Mouse (Mus musculus) MEL (cell line): ENCODE measurements at regions not wholly inside any gene's neighbourhood (a gene's known extent, or its start where the extent isn't known, plus 50 kb on each side); places are given as distances from the start of the nearest gene placed in this dataset.

Experiments
- DNase-seq: peaks from one replicate; pipeline ENCODE4 v3.0.0; 2011; ENCODE audit warnings: low read depth, low spot score
- H3K27ac ChIP-seq: 2 replicates; pipeline ENCODE4 v1.5.1; 2012; ENCODE audit warnings: low read depth, mild to moderate bottlenecking, control low read depth, low read length, moderate library complexity; ENCODE audit not compliant: control insufficient read depth
- H3K27me3 ChIP-seq, 2 experiments: fragments of 150-350 bp in 1 of 2; sonication (generic) in 1 of 2; 2 replicates each; pipeline ENCODE4 v1.6.1; 2012; ENCODE audit warnings: low read length in 2 of 2, mild to moderate bottlenecking in 2 of 2, improper control_type of control experiment in 1 of 2, moderate library complexity in 1 of 2; ENCODE audit not compliant: insufficient read depth in 2 of 2, control insufficient read depth in 1 of 2
- H3K36me3 ChIP-seq, 2 experiments: 2 replicates each; pipeline ENCODE4 v1.6.1; 2012 to 2014; ENCODE audit warnings: low read length in 2 of 2, improper control_type of control experiment in 1 of 2, inconsistent platforms in 1 of 2, mild to moderate bottlenecking in 1 of 2; ENCODE audit not compliant: insufficient read depth in 2 of 2, control insufficient read depth in 1 of 2
- H3K4me1 ChIP-seq, 2 experiments: fragments of 150-350 bp in 1 of 2; sonication (generic) in 1 of 2; 2 replicates each; pipeline ENCODE4 v1.6.1; 2012; ENCODE audit warnings: low read length in 2 of 2, improper control_type of control experiment in 1 of 2, mild to moderate bottlenecking in 1 of 2; ENCODE audit not compliant: insufficient read depth in 2 of 2, control insufficient read depth in 1 of 2
- H3K4me3 ChIP-seq, 2 experiments: fragments of 150-350 bp in 1 of 2; sonication (generic) in 1 of 2; 2 replicates each; pipeline ENCODE4 v1.5.1; 2012; ENCODE audit warnings: low read depth in 2 of 2, low read length in 2 of 2, mild to moderate bottlenecking in 2 of 2, moderate library complexity in 2 of 2, control low read depth in 1 of 2, improper control_type of control experiment in 1 of 2; ENCODE audit not compliant: control insufficient read depth in 1 of 2, insufficient read depth in 1 of 2
- H3K79me2 ChIP-seq: 2 replicates; pipeline ENCODE4 v1.6.1; 2012; ENCODE audit warnings: mild to moderate bottlenecking, low read length, moderate library complexity; ENCODE audit not compliant: control insufficient read depth, poor library complexity, insufficient read depth
- H3K9ac ChIP-seq: 2 replicates; pipeline ENCODE4 v1.6.1; 2012; ENCODE audit warnings: low read depth, mild to moderate bottlenecking, control low read depth, low read length, moderate library complexity; ENCODE audit not compliant: control insufficient read depth, poor library complexity, severe bottlenecking
- H3K9me3 ChIP-seq: fragments of 150-350 bp; sonication (generic); replicated peaks from 2 replicates; pipeline ENCODE4 v1.6.1; 2012; ENCODE audit warnings: mild to moderate bottlenecking, low read length, improper control_type of control experiment, moderate library complexity; ENCODE audit not compliant: insufficient read depth
- ELF1 ChIP-seq: IDR thresholded peaks from 2 replicates; pipeline ENCODE4 v1.6.1; 2014; ENCODE audit warnings: low read depth, mild to moderate bottlenecking, inconsistent platforms, low read length, improper control_type of control experiment, moderate library complexity
- EP300 ChIP-seq, 2 experiments: IDR thresholded peaks; 2 replicates each; pipeline ENCODE4 v1.6.1; 2011; ENCODE audit warnings: improper control_type of control experiment in 2 of 2, low read length in 2 of 2, low read depth in 1 of 2, mild to moderate bottlenecking in 1 of 2
- HCFC1 ChIP-seq: IDR thresholded peaks from 2 replicates; pipeline ENCODE4 v1.6.1; 2012; ENCODE audit warnings: low read depth, mild to moderate bottlenecking, inconsistent platforms, low read length, improper control_type of control experiment, moderate library complexity
- JUND ChIP-seq: IDR thresholded peaks from 2 replicates; pipeline ENCODE4 v1.6.1; 2011; ENCODE audit warnings: low read depth, mild to moderate bottlenecking, improper control_type of control experiment, low read length
- KAT2A ChIP-seq: conservative IDR thresholded peaks from 2 replicates; pipeline ENCODE4 v1.6.1; 2012; ENCODE audit warnings: low read depth, low read length, improper control_type of control experiment, inconsistent platforms
- MAFK ChIP-seq: IDR thresholded peaks from 2 replicates; pipeline ENCODE4 v1.6.1; 2011; ENCODE audit warnings: low read depth, mild to moderate bottlenecking, low read length, improper control_type of control experiment, borderline replicate concordance
- MAX ChIP-seq: IDR thresholded peaks from 2 replicates; pipeline ENCODE4 v1.6.1; 2011; ENCODE audit warnings: low read length, improper control_type of control experiment
- MEF2A ChIP-seq: IDR thresholded peaks from 2 replicates; pipeline ENCODE4 v1.6.1; 2014; ENCODE audit warnings: low read depth, mild to moderate bottlenecking, inconsistent platforms, low read length, improper control_type of control experiment; ENCODE audit not compliant: poor library complexity, insufficient replicate concordance, severe bottlenecking; ENCODE audit errors: extremely low read depth
- MXI1 ChIP-seq: IDR thresholded peaks from 2 replicates; pipeline ENCODE4 v1.6.1; 2011; ENCODE audit warnings: mild to moderate bottlenecking, low read depth, low read length, improper control_type of control experiment
- MYB ChIP-seq: IDR thresholded peaks from 2 replicates; pipeline ENCODE4 v1.6.1; 2011; ENCODE audit warnings: mild to moderate bottlenecking, low read depth, low read length, improper control_type of control experiment
- NELFE ChIP-seq: IDR thresholded peaks from 2 replicates; pipeline ENCODE4 v1.6.1; 2011; ENCODE audit warnings: low read depth, low read length, improper control_type of control experiment
- NRF1 ChIP-seq: IDR thresholded peaks from 2 replicates; pipeline ENCODE4 v1.6.1; 2014; ENCODE audit warnings: low read depth, mild to moderate bottlenecking, inconsistent platforms, low read length, improper control_type of control experiment, moderate library complexity; ENCODE audit not compliant: poor library complexity, insufficient read depth, severe bottlenecking
- POLR2A ChIP-seq, 2 experiments: IDR thresholded peaks; 2 replicates each; pipeline ENCODE4 v1.6.1; 2011 to 2012; ENCODE audit warnings: low read length in 2 of 2, mild to moderate bottlenecking in 2 of 2, control low read depth in 1 of 2, improper control_type of control experiment in 1 of 2, low read depth in 1 of 2, moderate library complexity in 1 of 2; ENCODE audit not compliant: control insufficient read depth in 1 of 2, insufficient read depth in 1 of 2, poor library complexity in 1 of 2
- POLR2AphosphoS2 ChIP-seq: IDR thresholded peaks from 2 replicates; pipeline ENCODE4 v1.6.1; 2011; ENCODE audit warnings: low read length, improper control_type of control experiment
- POLR2AphosphoS5 ChIP-seq: IDR thresholded peaks from 2 replicates; pipeline ENCODE4 v1.6.1; 2012; ENCODE audit warnings: low read depth, borderline replicate concordance, mild to moderate bottlenecking, inconsistent platforms, low read length, moderate library complexity, mixed read lengths
- RAD21 ChIP-seq: IDR thresholded peaks from 2 replicates; pipeline ENCODE4 v1.6.1; 2011; ENCODE audit warnings: mild to moderate bottlenecking, low read depth, low read length, improper control_type of control experiment
- TAL1 ChIP-seq: IDR thresholded peaks from 2 replicates; pipeline ENCODE4 v1.6.1; 2012; ENCODE audit warnings: mild to moderate bottlenecking, inconsistent platforms, low read length, moderate library complexity, mixed read lengths
- TBP ChIP-seq: IDR thresholded peaks from 2 replicates; pipeline ENCODE4 v1.8.0; 2011; ENCODE audit warnings: low read depth, low read length, improper control_type of control experiment
- TCF12 ChIP-seq: IDR thresholded peaks from 2 replicates; pipeline ENCODE4 v1.6.1; 2014; ENCODE audit warnings: low read depth, mild to moderate bottlenecking, inconsistent platforms, low read length, improper control_type of control experiment, moderate library complexity
- ZKSCAN1 ChIP-seq: IDR thresholded peaks from 2 replicates; pipeline ENCODE4 v1.6.1; 2012; ENCODE audit warnings: low read depth, mild to moderate bottlenecking, inconsistent platforms, low read length, improper control_type of control experiment, moderate library complexity
- ZNF384 ChIP-seq: IDR thresholded peaks from 2 replicates; pipeline ENCODE4 v1.6.1; 2012; ENCODE audit warnings: low read depth, mild to moderate bottlenecking, inconsistent platforms, low read length, improper control_type of control experiment

DNA sequence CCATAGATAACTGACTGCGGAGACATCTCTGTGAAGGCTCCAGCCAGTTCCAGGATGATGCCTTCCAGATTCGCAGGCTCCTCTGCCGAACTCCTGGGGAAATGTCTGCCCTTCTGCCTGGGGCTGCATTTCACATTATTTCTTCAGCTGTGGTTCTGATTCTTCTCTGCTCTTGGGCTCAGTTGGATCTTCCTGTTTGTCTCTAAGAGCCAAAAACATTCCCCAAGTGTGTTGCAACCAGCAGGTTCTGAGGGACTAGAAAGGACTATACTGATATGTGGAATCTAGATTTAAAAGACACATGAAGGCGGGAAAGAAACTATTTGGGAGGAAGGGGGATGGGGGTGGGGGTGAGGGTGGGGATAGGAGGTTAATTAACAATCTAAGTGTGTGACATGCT is 483.8 kb upstream of the Adam5 start:
- Histone ChIP-seq H3K36me3 (no peaks in the 10 kb centered on the region), H3K27me3 (peaks cover 0 to 2% of the 10 kb centered on the region in 2 experiments; a peak in 3 of 4 replicates), H3K4me3 (no peak overlapping the region), H3K9ac (no peak overlapping the region), H3K4me1 (peaks cover 0 to 2% of the 10 kb centered on the region in 2 experiments; a peak in 2 of 4 replicates), H3K27ac (no peak overlapping the region), H3K79me2 (no peaks in the 10 kb centered on the region), H3K9me3 (no peaks in the 10 kb centered on the region)
- DNase-seq, result no peak
- no peak for TF ChIP-seq NRF1
- no peak for TF ChIP-seq MYB
- no peak for TF ChIP-seq TBP
- no peak for TF ChIP-seq NELFE
- no peak for TF ChIP-seq KAT2A
- TF ChIP-seq TCF12, result no peak
- TF ChIP-seq ZKSCAN1, result no peak
- no peak for TF ChIP-seq ELF1
- no peak for TF ChIP-seq POLR2AphosphoS2
- no peak for TF ChIP-seq EP300 (IDR thresholded peaks at IDR 0.05; ENCODE audit: low read depth in 1 of 2, low read length in 2 of 2)
- no peak for TF ChIP-seq POLR2AphosphoS5
- TF ChIP-seq HCFC1, result no peak
- no peak for TF ChIP-seq POLR2A (IDR thresholded peaks at IDR 0.05; ENCODE audit: control insufficient read depth in 1 of 2, insufficient read depth in 1 of 2, low read depth in 1 of 2, low read length in 2 of 2, poor library complexity in 1 of 2)
- no peak for TF ChIP-seq MEF2A
- no peak for TF ChIP-seq ZNF384

- H3K27ac ChIP-seq, result no peak overlapping the region
- TF ChIP-seq JUND (no peak), MXI1 (no peak), RAD21 (no peak), POLR2AphosphoS5 (no peak), MAFK (no peak), MAX (no peak), TAL1 (no peak), NRF1 (no peak)
- H3K4me3 ChIP-seq, result no peak overlapping the region
- H3K79me2 ChIP-seq, result no peaks in the 10 kb centered on the region
- DNase-seq, result no peak
- peaks cover 0 to 2% of the 10 kb centered on the region in 2 experiments; a peak in 2 of 4 replicates for H3K4me1 ChIP-seq
- peaks cover 0 to 3% of the 10 kb centered on the region in 2 experiments; a peak in 2 of 4 replicates for H3K27me3 ChIP-seq
- no peaks in the 10 kb centered on the region for H3K9me3 ChIP-seq
- no peaks in the 10 kb centered on the region for H3K36me3 ChIP-seq
- H3K9ac ChIP-seq, result no peak overlapping the region
Observed at GRCm38 (mm10) chr8:25307511-25307910, 483.3 kb upstream of the Adam5 start.
